Mouse (Mus musculus): ENCODE measurements around the gene Fndc3b.

- TF ChIP-seq POLR2A (IDR thresholded peaks at IDR 0.05; ENCODE audit: control insufficient read depth, low read depth, low read length) (no peak), CTCF (IDR thresholded peaks at IDR 0.05; ENCODE audit: control insufficient read depth, insufficient read depth, insufficient replicate concordance, low read depth, low read length) (no peak)
These were observed 40.0 kb upstream of the Fndc3b start for GRCm38 (mm10) chr3:27751156-27751555.
